Mouse (Mus musculus): ENCODE measurements at regions not wholly inside any gene's neighbourhood (a gene's known extent, or its start where the extent isn't known, plus 50 kb on each side); places are given as distances from the start of the nearest gene placed in this dataset.
"Not testable (repeated sequence)": the region's sequence is repeated elsewhere in the genome, so short reads cannot be mapped to it uniquely, and the experiment has no call there.

GRCm38 (mm10) chr5:96898120-96898672 lies 99.3 kb upstream of the Bmp2k start:
- peak; percentile 78 for ATAC-seq (ENCODE audit: insufficient read depth)
- no peak overlapping the region for H3K27ac ChIP-seq (replicated peaks)
- no peaks in the 10 kb centered on the region for H3K9me3 ChIP-seq (replicated peaks)
- no peak overlapping the region for H3K4me3 ChIP-seq (replicated peaks)
- H3K4me1 ChIP-seq (replicated peaks), result peaks cover 15% of the 10 kb centered on the region
- H3K4me2 ChIP-seq, result no peak overlapping the region
- H3K9ac ChIP-seq, result no peak overlapping the region
- H3K27me3 ChIP-seq, result peaks cover 3% of the 10 kb centered on the region; the same call in 1 of the 2 replicates
- 16% methylated on average over 8 of the region's 8 CpGs for WGBS (ENCODE audit: insufficient replicate concordance)
- no peaks in the 10 kb centered on the region for H3K36me3 ChIP-seq (replicated peaks)

- Histone ChIP-seq H3K27ac (replicated peaks) (no peak overlapping the region), H3K27me3 (peaks cover 3% of the 10 kb centered on the region; the same call in 1 of the 2 replicates), H3K36me3 (replicated peaks) (no peaks in the 10 kb centered on the region), H3K4me3 (replicated peaks) (no peak overlapping the region), H3K4me1 (replicated peaks) (peaks cover 15% of the 10 kb centered on the region), H3K9ac (no peak overlapping the region), H3K4me2 (no peak overlapping the region), H3K9me3 (replicated peaks) (no peaks in the 10 kb centered on the region)
- ATAC-seq (ENCODE audit: insufficient read depth), result no peak
- 61% methylated on average over 5 of the region's 5 CpGs for WGBS (ENCODE audit: insufficient replicate concordance)
These were observed 98.8 kb upstream of the Bmp2k start for GRCm38 (mm10) chr5:96898695-96899094.

GRCm38 (mm10) chr5:96905572-96906271 lies 91.8 kb upstream of the Bmp2k start:
- Histone ChIP-seq H3K9me3 (replicated peaks) (no peaks in the 10 kb centered on the region), H3K4me2 (peak overlapping the region; percentile 49), H3K27ac (replicated peaks) (0 out of 2 replicates have a peak overlapping the region, but pooled peaks have one; percentile 38), H3K9ac (peak overlapping the region; percentile 47; the same call in 1 of the 2 replicates), H3K27me3 (peaks cover 15% of the 10 kb centered on the region; the same call in 1 of the 2 replicates), H3K4me1 (replicated peaks) (peaks cover 43% of the 10 kb centered on the region), H3K4me3 (replicated peaks) (no peak overlapping the region), H3K36me3 (replicated peaks) (no peaks in the 10 kb centered on the region)
- ATAC-seq (ENCODE audit: insufficient read depth), result 0 out of 2 replicates have a peak, but pooled peaks have one; percentile 44
- WGBS (ENCODE audit: insufficient replicate concordance), result 24% methylated on average over 17 of the region's 17 CpGs

GRCm38 (mm10) chr5:96908371-96908770 lies 89.1 kb upstream of the Bmp2k start:
- Histone ChIP-seq H3K27me3 (peaks cover 15% of the 10 kb centered on the region; the same call in 1 of the 2 replicates), H3K4me1 (replicated peaks) (peaks cover 69% of the 10 kb centered on the region)
- not testable (repeated sequence) for ATAC-seq (ENCODE audit: insufficient read depth); H3K4me3 ChIP-seq (replicated peaks); H3K36me3 ChIP-seq (replicated peaks); H3K9me3 ChIP-seq (replicated peaks); H3K9ac ChIP-seq; H3K27ac ChIP-seq (replicated peaks); H3K4me2 ChIP-seq
- 43% methylated on average over 2 of the region's 2 CpGs for WGBS (ENCODE audit: insufficient replicate concordance)

GRCm38 (mm10) chr5:96909218-96909617 lies 88.3 kb upstream of the Bmp2k start:
- ATAC-seq (ENCODE audit: insufficient read depth), result no peak
- H3K9me3 ChIP-seq (replicated peaks), result no peaks in the 10 kb centered on the region
- H3K27me3 ChIP-seq, result peaks cover 10% of the 10 kb centered on the region; the same call in 1 of the 2 replicates
- no peak overlapping the region for H3K9ac ChIP-seq
- 61% methylated on average over 6 of the region's 6 CpGs for WGBS (ENCODE audit: insufficient replicate concordance)
- no peak overlapping the region for H3K4me3 ChIP-seq (replicated peaks)
- no peaks in the 10 kb centered on the region for H3K36me3 ChIP-seq (replicated peaks)
- peak overlapping the region; percentile 65 for H3K27ac ChIP-seq (replicated peaks)
- H3K4me2 ChIP-seq, result no peak overlapping the region
- peaks cover 78% of the 10 kb centered on the region for H3K4me1 ChIP-seq (replicated peaks)

GRCm38 (mm10) chr5:96911550-96912253 lies 85.8 kb upstream of the Bmp2k start:
- Histone ChIP-seq H3K9ac (peak overlapping the region; percentile 57), H3K36me3 (replicated peaks) (no peaks in the 10 kb centered on the region), H3K4me1 (replicated peaks) (peaks cover 86% of the 10 kb centered on the region), H3K27me3 (no peaks in the 10 kb centered on the region), H3K4me3 (replicated peaks) (peak overlapping the region; percentile 44), H3K27ac (replicated peaks) (peak overlapping the region; percentile 94), H3K4me2 (peak overlapping the region; percentile 70), H3K9me3 (replicated peaks) (no peaks in the 10 kb centered on the region)
- 9% methylated on average over 13 of the region's 13 CpGs for WGBS (ENCODE audit: insufficient replicate concordance)
- peak; percentile 88 for ATAC-seq (ENCODE audit: insufficient read depth)

- WGBS (ENCODE audit: insufficient replicate concordance), result 16% methylated on average over 4 of the region's 4 CpGs
- ATAC-seq (ENCODE audit: insufficient read depth), result no peak
These were observed 85.2 kb upstream of the Bmp2k start for GRCm38 (mm10) chr5:96912254-96912635.

GRCm38 (mm10) chr5:96912781-96913180 lies 84.7 kb upstream of the Bmp2k start:
- no peak for ATAC-seq (ENCODE audit: insufficient read depth)
- WGBS (ENCODE audit: insufficient replicate concordance), result 15% methylated on average over 4 of the region's 4 CpGs
- Histone ChIP-seq H3K9ac (peak overlapping the region; percentile 44), H3K4me1 (replicated peaks) (peaks cover 91% of the 10 kb centered on the region), H3K4me2 (peak overlapping the region; percentile 70), H3K27ac (replicated peaks) (peak overlapping the region; percentile 94), H3K9me3 (replicated peaks) (no peaks in the 10 kb centered on the region), H3K4me3 (replicated peaks) (no peak overlapping the region), H3K36me3 (replicated peaks) (no peaks in the 10 kb centered on the region), H3K27me3 (no peaks in the 10 kb centered on the region)

More at GRCm38 (mm10) chr5:96912254-96912635, 85.2 kb upstream of the Bmp2k start:
- H3K4me1 ChIP-seq (replicated peaks), result peaks cover 86% of the 10 kb centered on the region
- peak overlapping the region; percentile 57 for H3K9ac ChIP-seq
- no peaks in the 10 kb centered on the region for H3K9me3 ChIP-seq (replicated peaks)
- H3K27me3 ChIP-seq, result no peaks in the 10 kb centered on the region
- peak overlapping the region; percentile 70 for H3K4me2 ChIP-seq
- no peak overlapping the region; the same call in 1 of the 2 replicates for H3K4me3 ChIP-seq (replicated peaks)
- H3K36me3 ChIP-seq (replicated peaks), result no peaks in the 10 kb centered on the region
- H3K27ac ChIP-seq (replicated peaks), result peak overlapping the region; percentile 94

GRCm38 (mm10) chr5:96913711-96914110 lies 83.8 kb upstream of the Bmp2k start:
- no peak for ATAC-seq (ENCODE audit: insufficient read depth)
- 49% methylated on average over 1 of the region's 1 CpGs for WGBS (ENCODE audit: insufficient replicate concordance)
- no peak overlapping the region for H3K4me3 ChIP-seq (replicated peaks)

GRCm38 (mm10) chr5:96914696-96915404 lies 82.6 kb upstream of the Bmp2k start:
- Histone ChIP-seq H3K27ac (replicated peaks) (peak overlapping the region; percentile 94; the same call in 1 of the 2 replicates), H3K4me3 (replicated peaks) (no peak overlapping the region), H3K4me1 (replicated peaks) (peaks cover 95% of the 10 kb centered on the region), H3K9me3 (replicated peaks) (no peaks in the 10 kb centered on the region), H3K36me3 (replicated peaks) (no peaks in the 10 kb centered on the region), H3K27me3 (no peaks in the 10 kb centered on the region), H3K9ac (no peak overlapping the region), H3K4me2 (no peak overlapping the region)
- ATAC-seq (ENCODE audit: insufficient read depth), result no peak
- WGBS (ENCODE audit: insufficient replicate concordance), result 37% methylated on average over 4 of the region's 4 CpGs

More at GRCm38 (mm10) chr5:96913711-96914110, 83.8 kb upstream of the Bmp2k start:
- no peaks in the 10 kb centered on the region for H3K27me3 ChIP-seq
- H3K27ac ChIP-seq (replicated peaks), result peak overlapping the region; percentile 94
- H3K4me2 ChIP-seq, result no peak overlapping the region
- H3K9me3 ChIP-seq (replicated peaks), result no peaks in the 10 kb centered on the region
- no peaks in the 10 kb centered on the region for H3K36me3 ChIP-seq (replicated peaks)
- H3K4me1 ChIP-seq (replicated peaks), result peaks cover 97% of the 10 kb centered on the region
- H3K9ac ChIP-seq, result peak overlapping the region; percentile 33

Data from liver, embryonic 15.5 days (tissue).